Mouse (Mus musculus) mouse trophoblast stem cell (cell line): ENCODE results near the gene Cngb1.

Experiments
- in situ Hi-C, 2 experiments: fragments of 300-500 bp; cut with MseI, MboI; formaldehyde crosslinking; loops; 2 replicates in 1 of 2; 3 replicates in 1 of 2; pipeline ENCODE4 v1.15.1; 2025

Cngb1 gene

DNA sequence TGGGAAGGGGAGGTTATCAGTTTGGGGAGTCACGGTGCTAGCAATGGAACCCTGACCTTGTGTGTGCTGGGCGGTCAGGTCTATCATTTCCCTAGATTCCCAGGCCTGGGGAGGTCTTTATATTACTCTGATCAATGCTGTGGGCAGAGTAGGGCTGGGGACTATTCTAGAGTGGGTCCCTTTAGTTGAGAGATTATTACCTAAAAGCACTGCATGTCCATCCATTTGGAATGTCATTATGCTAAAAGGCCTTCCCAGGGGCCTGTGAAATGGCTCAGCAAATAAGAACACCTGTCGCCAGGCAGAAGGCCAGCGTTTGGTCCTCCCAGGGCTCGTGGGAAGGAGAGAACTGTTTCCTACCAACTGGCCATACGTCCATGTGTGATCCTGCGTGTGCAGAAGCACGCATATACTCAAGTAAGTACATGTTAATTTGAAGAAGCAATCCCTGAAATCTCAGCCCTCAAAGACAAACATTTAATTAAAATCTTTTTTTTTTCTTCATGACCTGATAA is 104.3 kb downstream of the Cngb1 start:
- in situ Hi-C loops: loop anchor here in 1 of 2 experiments (10.0 kb wide), 2 partner anchors 67 to 107 kb away; no protein-coding TSS in a partner anchor

DNA sequence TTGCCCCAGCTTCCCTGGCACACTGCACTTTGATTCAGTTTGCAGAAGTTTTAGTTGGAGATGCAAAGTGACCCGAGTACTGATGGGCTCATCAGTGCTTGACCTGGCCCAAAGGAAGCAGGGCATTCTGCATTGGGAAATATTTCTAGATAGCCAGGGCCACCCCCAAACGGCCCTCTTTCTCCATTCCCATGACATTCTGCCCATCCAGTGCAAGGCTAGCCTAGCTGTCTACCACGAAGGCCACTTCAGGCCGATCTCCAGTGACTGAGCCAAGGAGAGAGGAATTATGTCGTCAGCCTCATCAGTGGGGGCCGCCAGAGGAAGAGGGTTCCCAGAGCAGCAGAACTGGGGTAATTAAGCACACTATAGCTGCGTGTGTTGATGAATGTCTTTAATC is 104.9 kb downstream of the Cngb1 start:
- in situ Hi-C loops: loop anchor here in 1 of 2 experiments (10.0 kb wide), 2 partner anchors 67 to 107 kb away; no protein-coding TSS in a partner anchor

DNA sequence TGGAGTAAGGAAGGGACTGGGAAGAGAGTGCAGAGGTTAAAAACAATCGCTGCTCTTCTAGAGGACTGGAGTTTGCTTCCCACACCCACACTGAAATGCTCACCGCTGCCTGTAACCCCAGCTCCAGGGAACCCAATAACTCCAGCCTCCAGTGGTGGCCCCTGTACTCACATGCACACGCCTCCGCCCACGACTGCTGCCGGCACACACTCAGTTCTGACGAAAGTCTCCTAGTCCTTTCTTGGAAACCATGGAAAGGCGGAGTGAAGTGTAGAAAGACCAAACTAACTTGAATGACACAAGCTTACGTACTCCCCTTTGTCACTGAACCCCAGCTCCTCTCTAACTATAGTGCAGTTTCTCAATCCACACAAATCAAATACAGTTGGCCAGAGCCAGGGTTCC is 106.4 kb downstream of the Cngb1 start:
- in situ Hi-C loops: loop anchor here in 1 of 2 experiments (10.0 kb wide), 2 partner anchors 65 to 105 kb away; no protein-coding TSS in a partner anchor

DNA sequence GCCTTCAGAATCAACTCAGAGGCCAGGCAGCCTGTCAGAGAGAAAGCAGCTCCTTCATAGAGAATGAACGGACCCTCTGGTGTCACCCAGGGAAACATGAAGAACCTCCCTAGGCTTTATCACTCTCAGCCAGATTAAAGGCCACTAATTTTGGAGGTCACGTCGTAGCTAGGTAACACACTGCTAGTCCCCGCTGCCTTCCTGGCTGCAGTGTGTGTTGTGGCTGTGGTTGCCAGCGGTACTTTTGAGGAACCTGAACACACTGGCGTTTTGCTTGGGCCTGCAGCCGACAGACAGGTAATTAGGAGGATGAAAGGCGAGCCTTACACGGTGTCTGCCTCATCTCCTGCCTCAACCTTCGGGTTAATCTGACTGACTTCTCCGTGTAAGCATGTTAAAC is 110.7 kb downstream of the Cngb1 start:
- in situ Hi-C loops: no loop called here

DNA sequence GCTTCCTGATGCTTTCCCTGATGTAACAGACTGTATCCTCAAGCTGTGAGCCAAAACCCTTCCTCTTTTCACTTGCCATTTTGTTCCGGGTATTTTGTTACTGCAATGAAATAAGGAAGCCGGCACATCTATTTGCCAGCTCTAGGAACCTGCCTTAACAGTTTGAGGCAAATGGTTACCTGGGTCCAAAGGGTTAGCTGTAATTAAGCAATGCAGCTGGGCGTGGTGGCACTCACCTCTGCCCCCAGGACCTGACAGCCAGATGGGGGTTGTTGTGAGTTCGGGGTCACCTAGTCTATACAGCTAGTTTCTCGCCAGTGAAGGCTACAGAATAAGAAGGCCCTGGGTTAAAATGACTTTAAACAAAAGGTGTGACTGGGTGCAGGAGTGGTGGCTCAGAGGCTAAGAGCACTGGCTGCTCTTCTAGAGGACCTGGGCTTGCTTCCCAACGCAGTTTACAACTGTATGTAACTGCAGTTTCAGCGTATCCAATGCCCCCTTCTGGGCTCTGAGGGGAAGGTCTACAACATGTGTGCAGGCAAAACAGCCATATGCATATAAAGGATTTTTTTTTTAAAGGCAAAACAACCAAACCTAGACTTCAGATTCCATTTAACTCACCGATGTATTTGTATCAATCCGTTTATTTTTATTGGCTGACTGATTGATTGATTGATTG is 114.7 kb downstream of the Cngb1 start:
- in situ Hi-C loops: no loop called here
